In genomic region chr17:29381472-29381871, GRCm38 (mm10) we compare ENCODE assay signal across 8 mouse cellular contexts. TPM values are rescaled to one million over a fixed set of nuclear protein-coding genes. Genes with fewer than 3 reads are reported as not detected.
DNase-seq lines count a peak whose midpoint lies in the region; ATAC-seq and TF ChIP-seq lines count a peak whose summit lies in the region.

No protein-coding gene starts in this region.

- no peak overlapping the region for H3K9ac ChIP-seq in forebrain, embryonic 13.5 days
- no peak overlapping the region for H3K9ac ChIP-seq in hindbrain, postnatal 0 days (replicated peaks; ENCODE audit: low read length)
- no peak overlapping the region for H3K9ac ChIP-seq in limb, embryonic 12.5 days (replicated peaks)
- no peak overlapping the region for H3K9ac ChIP-seq in midbrain, embryonic 12.5 days (replicated peaks)

- no peak overlapping the region for H3K4me2 ChIP-seq in forebrain, embryonic 13.5 days
- H3K4me2 ChIP-seq in hindbrain, postnatal 0 days (ENCODE audit: low read depth, low read length): no peak overlapping the region
- no peak overlapping the region for H3K4me2 ChIP-seq in limb, embryonic 12.5 days
- no peak overlapping the region for H3K4me2 ChIP-seq in midbrain, embryonic 12.5 days (replicated peaks)

- peaks cover 9% of the 10 kb centered on the region; the same call in 1 of the 2 replicates for H3K4me1 ChIP-seq in forebrain, embryonic 13.5 days
- no peaks in the 10 kb centered on the region for H3K4me1 ChIP-seq in hindbrain, postnatal 0 days (ENCODE audit: insufficient read depth, low read length)
- H3K4me1 ChIP-seq in limb, embryonic 12.5 days (replicated peaks): peaks cover 5% of the 10 kb centered on the region; the same call in 1 of the 2 replicates
- H3K4me1 ChIP-seq in midbrain, embryonic 12.5 days: 0 out of 2 replicates have a peak, but pooled peaks cover 2% of the 10 kb centered on the region

- H3K27ac ChIP-seq in forebrain, embryonic 13.5 days: no peak overlapping the region
- no peak overlapping the region for H3K27ac ChIP-seq in hindbrain, postnatal 0 days
- H3K27ac ChIP-seq in limb, embryonic 12.5 days: no peak overlapping the region
- H3K27ac ChIP-seq in midbrain, embryonic 12.5 days (replicated peaks): no peak overlapping the region

- peak; percentile 50; the same call in 1 of the 2 replicates for ATAC-seq in forebrain, embryonic 13.5 days
- ATAC-seq in hindbrain, postnatal 0 days: peak; percentile 68
- ATAC-seq in limb, embryonic 12.5 days (ENCODE audit: insufficient number of reproducible peaks, insufficient read depth, low FRiP score, low TSS enrichment, low read depth): peak; percentile 75; the same call in 1 of the 2 replicates
- peak; percentile 30; the same call in 1 of the 2 replicates for ATAC-seq in midbrain, embryonic 12.5 days (ENCODE audit: low FRiP score, low read depth)

- no peaks in the 10 kb centered on the region for H3K36me3 ChIP-seq in forebrain, embryonic 13.5 days (ENCODE audit: poor library complexity, severe bottlenecking)
- H3K36me3 ChIP-seq in hindbrain, postnatal 0 days (ENCODE audit: insufficient read depth, low read length): no peaks in the 10 kb centered on the region
- no peaks in the 10 kb centered on the region for H3K36me3 ChIP-seq in limb, embryonic 12.5 days
- H3K36me3 ChIP-seq in midbrain, embryonic 12.5 days: no peaks in the 10 kb centered on the region

- peak; percentile 73 for DNase-seq in urinary bladder, postnatal 14 days (ENCODE audit: low spot score)
- DNase-seq in urinary bladder, postnatal 10 days (ENCODE audit: low spot score): no peak
- DNase-seq in c-Kit-positive CD71-positive TER-119-negative erythroid progenitor cells, embryonic 14.5 days (ENCODE audit: low read depth): peak; percentile 75
- peak; percentile 81 for DNase-seq in hindbrain, postnatal 0 days (ENCODE audit: low spot score)
- peak; percentile 76 for DNase-seq in thymus, postnatal 14 days

- H3K9me3 ChIP-seq in forebrain, embryonic 13.5 days (replicated peaks): no peaks in the 10 kb centered on the region
- H3K9me3 ChIP-seq in hindbrain, postnatal 0 days (ENCODE audit: low read length): no peaks in the 10 kb centered on the region
- H3K9me3 ChIP-seq in limb, embryonic 12.5 days: no peaks in the 10 kb centered on the region
- no peaks in the 10 kb centered on the region for H3K9me3 ChIP-seq in midbrain, embryonic 12.5 days

- no peak overlapping the region for H3K4me3 ChIP-seq in forebrain, embryonic 13.5 days
- H3K4me3 ChIP-seq in hindbrain, postnatal 0 days (ENCODE audit: low read length): no peak overlapping the region
- H3K4me3 ChIP-seq in limb, embryonic 12.5 days (replicated peaks): no peak overlapping the region
- no peak overlapping the region for H3K4me3 ChIP-seq in midbrain, embryonic 12.5 days

- no peaks in the 10 kb centered on the region for H3K27me3 ChIP-seq in forebrain, embryonic 13.5 days
- H3K27me3 ChIP-seq in hindbrain, postnatal 0 days (ENCODE audit: insufficient read depth, low read length): no peaks in the 10 kb centered on the region
- no peaks in the 10 kb centered on the region for H3K27me3 ChIP-seq in limb, embryonic 12.5 days
- H3K27me3 ChIP-seq in midbrain, embryonic 12.5 days: no peaks in the 10 kb centered on the region

- TF ChIP-seq CTCF in hindbrain, postnatal 0 days (IDR thresholded peaks at IDR 0.05; ENCODE audit: low read depth): peak; percentile 78

- 20% methylated on average over 7 of the region's 7 CpGs for WGBS in forebrain, embryonic 13.5 days
- 21% methylated on average over 7 of the region's 7 CpGs for WGBS in hindbrain, postnatal 0 days
- 28% methylated on average over 7 of the region's 7 CpGs for WGBS in limb, embryonic 12.5 days
- 19% methylated on average over 7 of the region's 7 CpGs for WGBS in midbrain, embryonic 12.5 days

RNA-seq across cellular contexts. Expression of gene Fgd2, which starts 20.8 kb away (rescaled TPM):
- polyA plus RNA-seq in forebrain, embryonic 13.5 days (2015; fragmentation: Nextera tagmentation; extraction: Ambion mirVana): 2.6 and 3.0 TPM in 2 replicates
- total RNA-seq in hindbrain, postnatal 0 days (2014; rRNA removed): 14.7 and 19.1 TPM in 2 replicates
- polyA plus RNA-seq in hindbrain, postnatal 0 days (2015; fragmentation: Nextera tagmentation; extraction: Ambion mirVana): 10.3 and 10.9 TPM in 2 replicates
- 5.6 and 7.1 TPM in 2 replicates for polyA plus RNA-seq in limb, embryonic 12.5 days (2016; fragmentation: Nextera tagmentation; extraction: Ambion mirVana)
- polyA plus RNA-seq in midbrain, embryonic 12.5 days (2016; fragmentation: Nextera tagmentation; extraction: Ambion mirVana): 3.6 and 5.3 TPM in 2 replicates

RNA-seq across cellular contexts. Expression of gene Mtch1, which starts 33.7 kb away (rescaled TPM):
- polyA plus RNA-seq in forebrain, embryonic 13.5 days (2015; fragmentation: Nextera tagmentation; extraction: Ambion mirVana): 378 and 381 TPM in 2 replicates
- total RNA-seq in hindbrain, postnatal 0 days (2014; rRNA removed): 622 and 633 TPM in 2 replicates
- polyA plus RNA-seq in hindbrain, postnatal 0 days (2015; fragmentation: Nextera tagmentation; extraction: Ambion mirVana): 464 and 500 TPM in 2 replicates
- 368 and 379 TPM in 2 replicates for polyA plus RNA-seq in limb, embryonic 12.5 days (2016; fragmentation: Nextera tagmentation; extraction: Ambion mirVana)
- polyA plus RNA-seq in midbrain, embryonic 12.5 days (2016; fragmentation: Nextera tagmentation; extraction: Ambion mirVana): 407 and 436 TPM in 2 replicates
